Mouse (Mus musculus) MEL (cell line): ENCODE data around the gene Ankrd36. TPM values are rescaled to one million over a fixed set of nuclear protein-coding genes. Genes with fewer than 3 reads are reported as not detected.

Source experiments
- DNase-seq: peaks from one replicate; pipeline ENCODE4 v3.0.0; 2011; ENCODE audit warnings: low read depth, low spot score
- H3K27ac ChIP-seq: 2 replicates; pipeline ENCODE4 v1.5.1; 2012; ENCODE audit warnings: low read depth, mild to moderate bottlenecking, control low read depth, low read length, moderate library complexity; ENCODE audit not compliant: control insufficient read depth
- H3K27me3 ChIP-seq, 2 experiments: fragments of 150-350 bp in 1 of 2; sonication (generic) in 1 of 2; 2 replicates each; pipeline ENCODE4 v1.6.1; 2012; ENCODE audit warnings: low read length in 2 of 2, mild to moderate bottlenecking in 2 of 2, improper control_type of control experiment in 1 of 2, moderate library complexity in 1 of 2; ENCODE audit not compliant: insufficient read depth in 2 of 2, control insufficient read depth in 1 of 2
- H3K36me3 ChIP-seq, 2 experiments: 2 replicates each; pipeline ENCODE4 v1.6.1; 2012 to 2014; ENCODE audit warnings: low read length in 2 of 2, improper control_type of control experiment in 1 of 2, inconsistent platforms in 1 of 2, mild to moderate bottlenecking in 1 of 2; ENCODE audit not compliant: insufficient read depth in 2 of 2, control insufficient read depth in 1 of 2
- H3K4me1 ChIP-seq, 2 experiments: fragments of 150-350 bp in 1 of 2; sonication (generic) in 1 of 2; 2 replicates each; pipeline ENCODE4 v1.6.1; 2012; ENCODE audit warnings: low read length in 2 of 2, improper control_type of control experiment in 1 of 2, mild to moderate bottlenecking in 1 of 2; ENCODE audit not compliant: insufficient read depth in 2 of 2, control insufficient read depth in 1 of 2
- H3K4me3 ChIP-seq, 2 experiments: fragments of 150-350 bp in 1 of 2; sonication (generic) in 1 of 2; 2 replicates each; pipeline ENCODE4 v1.5.1; 2012; ENCODE audit warnings: low read depth in 2 of 2, low read length in 2 of 2, mild to moderate bottlenecking in 2 of 2, moderate library complexity in 2 of 2, control low read depth in 1 of 2, improper control_type of control experiment in 1 of 2; ENCODE audit not compliant: control insufficient read depth in 1 of 2, insufficient read depth in 1 of 2
- H3K79me2 ChIP-seq: 2 replicates; pipeline ENCODE4 v1.6.1; 2012; ENCODE audit warnings: mild to moderate bottlenecking, low read length, moderate library complexity; ENCODE audit not compliant: control insufficient read depth, poor library complexity, insufficient read depth
- H3K9ac ChIP-seq: 2 replicates; pipeline ENCODE4 v1.6.1; 2012; ENCODE audit warnings: low read depth, mild to moderate bottlenecking, control low read depth, low read length, moderate library complexity; ENCODE audit not compliant: control insufficient read depth, poor library complexity, severe bottlenecking
- H3K9me3 ChIP-seq: fragments of 150-350 bp; sonication (generic); replicated peaks from 2 replicates; pipeline ENCODE4 v1.6.1; 2012; ENCODE audit warnings: mild to moderate bottlenecking, low read length, improper control_type of control experiment, moderate library complexity; ENCODE audit not compliant: insufficient read depth
- BHLHE40 ChIP-seq: IDR thresholded peaks from 2 replicates; pipeline ENCODE4 v1.6.1; 2012; ENCODE audit warnings: low read depth, mild to moderate bottlenecking, inconsistent platforms, low read length, improper control_type of control experiment, borderline replicate concordance
- CHD2 ChIP-seq: IDR thresholded peaks from 2 replicates; pipeline ENCODE4 v1.6.1; 2011; ENCODE audit warnings: low read length, improper control_type of control experiment
- E2F4 ChIP-seq: IDR thresholded peaks from 2 replicates; pipeline ENCODE4 v1.6.1; 2011; ENCODE audit warnings: low read depth, low read length, improper control_type of control experiment, borderline replicate concordance
- ELF1 ChIP-seq: IDR thresholded peaks from 2 replicates; pipeline ENCODE4 v1.6.1; 2014; ENCODE audit warnings: low read depth, mild to moderate bottlenecking, inconsistent platforms, low read length, improper control_type of control experiment, moderate library complexity
- ETS1 ChIP-seq: IDR thresholded peaks from 2 replicates; pipeline ENCODE4 v1.6.1; 2012; ENCODE audit warnings: low read depth, mild to moderate bottlenecking, inconsistent platforms, low read length, improper control_type of control experiment, moderate library complexity
- GABPA ChIP-seq: IDR thresholded peaks from 2 replicates; pipeline ENCODE4 v1.6.1; 2012; ENCODE audit warnings: low read depth, mild to moderate bottlenecking, inconsistent platforms, low read length, improper control_type of control experiment, moderate library complexity
- HCFC1 ChIP-seq: IDR thresholded peaks from 2 replicates; pipeline ENCODE4 v1.6.1; 2012; ENCODE audit warnings: low read depth, mild to moderate bottlenecking, inconsistent platforms, low read length, improper control_type of control experiment, moderate library complexity
- MAFK ChIP-seq: IDR thresholded peaks from 2 replicates; pipeline ENCODE4 v1.6.1; 2011; ENCODE audit warnings: low read depth, mild to moderate bottlenecking, low read length, improper control_type of control experiment, borderline replicate concordance
- MAX ChIP-seq: IDR thresholded peaks from 2 replicates; pipeline ENCODE4 v1.6.1; 2011; ENCODE audit warnings: low read length, improper control_type of control experiment
- MAZ ChIP-seq: IDR thresholded peaks from 2 replicates; pipeline ENCODE4 v1.6.1; 2012; ENCODE audit warnings: low read depth, mild to moderate bottlenecking, inconsistent platforms, low read length, improper control_type of control experiment
- MXI1 ChIP-seq: IDR thresholded peaks from 2 replicates; pipeline ENCODE4 v1.6.1; 2011; ENCODE audit warnings: mild to moderate bottlenecking, low read depth, low read length, improper control_type of control experiment
- MYC ChIP-seq: IDR thresholded peaks from 2 replicates; pipeline ENCODE4 v1.6.1; 2011; ENCODE audit warnings: low read depth, mild to moderate bottlenecking, low read length, improper control_type of control experiment, moderate library complexity
- NELFE ChIP-seq: IDR thresholded peaks from 2 replicates; pipeline ENCODE4 v1.6.1; 2011; ENCODE audit warnings: low read depth, low read length, improper control_type of control experiment
- NRF1 ChIP-seq: IDR thresholded peaks from 2 replicates; pipeline ENCODE4 v1.6.1; 2014; ENCODE audit warnings: low read depth, mild to moderate bottlenecking, inconsistent platforms, low read length, improper control_type of control experiment, moderate library complexity; ENCODE audit not compliant: poor library complexity, insufficient read depth, severe bottlenecking
- POLR2A ChIP-seq, 2 experiments: IDR thresholded peaks; 2 replicates each; pipeline ENCODE4 v1.6.1; 2011 to 2012; ENCODE audit warnings: low read length in 2 of 2, mild to moderate bottlenecking in 2 of 2, control low read depth in 1 of 2, improper control_type of control experiment in 1 of 2, low read depth in 1 of 2, moderate library complexity in 1 of 2; ENCODE audit not compliant: control insufficient read depth in 1 of 2, insufficient read depth in 1 of 2, poor library complexity in 1 of 2
- POLR2AphosphoS2 ChIP-seq: IDR thresholded peaks from 2 replicates; pipeline ENCODE4 v1.6.1; 2011; ENCODE audit warnings: low read length, improper control_type of control experiment
- RAD21 ChIP-seq: IDR thresholded peaks from 2 replicates; pipeline ENCODE4 v1.6.1; 2011; ENCODE audit warnings: mild to moderate bottlenecking, low read depth, low read length, improper control_type of control experiment
- RCOR1 ChIP-seq: IDR thresholded peaks from 2 replicates; pipeline ENCODE4 v1.6.1; 2012; ENCODE audit warnings: low read depth, mild to moderate bottlenecking, inconsistent platforms, low read length, improper control_type of control experiment
- SMC3 ChIP-seq: IDR thresholded peaks from 2 replicates; pipeline ENCODE4 v1.6.1; 2011; ENCODE audit warnings: low read depth, low read length, improper control_type of control experiment
- TAL1 ChIP-seq: IDR thresholded peaks from 2 replicates; pipeline ENCODE4 v1.6.1; 2012; ENCODE audit warnings: mild to moderate bottlenecking, inconsistent platforms, low read length, moderate library complexity, mixed read lengths
- TBP ChIP-seq: IDR thresholded peaks from 2 replicates; pipeline ENCODE4 v1.8.0; 2011; ENCODE audit warnings: low read depth, low read length, improper control_type of control experiment
- TCF12 ChIP-seq: IDR thresholded peaks from 2 replicates; pipeline ENCODE4 v1.6.1; 2014; ENCODE audit warnings: low read depth, mild to moderate bottlenecking, inconsistent platforms, low read length, improper control_type of control experiment, moderate library complexity
- UBTF ChIP-seq: IDR thresholded peaks from 2 replicates; pipeline ENCODE4 v1.6.1; 2012; ENCODE audit warnings: low read depth, mild to moderate bottlenecking, inconsistent platforms, low read length, improper control_type of control experiment, moderate library complexity, borderline replicate concordance; ENCODE audit not compliant: insufficient read depth
- USF2 ChIP-seq, 2 experiments: IDR thresholded peaks; 2 replicates each; pipeline ENCODE4 v1.6.1; 2011 to 2012; ENCODE audit warnings: improper control_type of control experiment in 2 of 2, low read length in 2 of 2, borderline replicate concordance in 1 of 2, inconsistent platforms in 1 of 2, low read depth in 1 of 2, mild to moderate bottlenecking in 1 of 2; ENCODE audit not compliant: insufficient read depth in 1 of 2
- ZC3H11A ChIP-seq: IDR thresholded peaks from 2 replicates; pipeline ENCODE4 v1.6.1; 2012; ENCODE audit warnings: low read depth, mild to moderate bottlenecking, inconsistent platforms, low read length, improper control_type of control experiment
- ZMIZ1 ChIP-seq: IDR thresholded peaks from 2 replicates; pipeline ENCODE4 v1.6.1; 2012; ENCODE audit warnings: low read depth, mild to moderate bottlenecking, inconsistent platforms, low read length, improper control_type of control experiment, moderate library complexity
- ZNF384 ChIP-seq: IDR thresholded peaks from 2 replicates; pipeline ENCODE4 v1.6.1; 2012; ENCODE audit warnings: low read depth, mild to moderate bottlenecking, inconsistent platforms, low read length, improper control_type of control experiment
- polyA plus RNA-seq, 2 experiments: library from polyadenylated mRNA; stranded (reverse) in 1 of 2; unstranded in 1 of 2; fragments of >175 nt in 1 of 2; fragments of >200 nt in 1 of 2; gene quantifications; 2 replicates each; pipeline versions ENCODE4 v1.2.1 to v1.2.4; 2012; ENCODE audit warnings: low replicate concordance in 2 of 2, low read depth in 1 of 2; ENCODE audit not compliant: insufficient read length in 2 of 2, insufficient read depth in 1 of 2, missing spikeins in 1 of 2
- total RNA-seq: library from RNA; depleted of rRNA; stranded (reverse); fragments of 300-350 nt; gene quantifications from 2 replicates; pipeline ENCODE4 v1.2.3, GENCODE M21; 2012; rRNA removed

Ankrd36 gene
- total RNA-seq: 3.4 and 5.2 TPM in 2 replicates
- 1 to 10 TPM in 1 of 2 experiments, not detected in 1; 3.2 TPM for polyA plus RNA-seq

GRCm38 (mm10) chr11:5569474-5569873 is at the start of gene Ankrd36:
Gene Ankrd36, plus strand, starts transcription at chr11:5569684.
- TF ChIP-seq ZC3H11A (no peak), NRF1 (no peak), BHLHE40 (no peak), GABPA (no peak), TAL1 (no peak), SMC3 (no peak), MAZ (no peak), NELFE (no peak), E2F4 (no peak), USF2 (IDR thresholded peaks at IDR 0.05; ENCODE audit: borderline replicate concordance in 1 of 2, insufficient read depth in 1 of 2, low read depth in 1 of 2, low read length in 2 of 2) (no peak), ZMIZ1 (no peak), CHD2 (no peak), MAX (no peak), RCOR1 (no peak), TCF12 (no peak)
- Histone ChIP-seq H3K9me3 (no peaks in the 10 kb centered on the region), H3K4me1 (peaks cover 46 to 60% of the 10 kb centered on the region in 2 experiments), H3K27me3 (no peaks in the 10 kb centered on the region), H3K79me2 (no peaks in the 10 kb centered on the region), H3K36me3 (peaks cover 0 to 52% of the 10 kb centered on the region in 2 experiments; a peak in 2 of 4 replicates), H3K9ac (peak within 1 kb of the TSS; percentile 41), H3K27ac (peak within 1 kb of the TSS; percentile 81), H3K4me3 (no peak within 1 kb of the TSS)
- DNase-seq: no peak

DNA sequence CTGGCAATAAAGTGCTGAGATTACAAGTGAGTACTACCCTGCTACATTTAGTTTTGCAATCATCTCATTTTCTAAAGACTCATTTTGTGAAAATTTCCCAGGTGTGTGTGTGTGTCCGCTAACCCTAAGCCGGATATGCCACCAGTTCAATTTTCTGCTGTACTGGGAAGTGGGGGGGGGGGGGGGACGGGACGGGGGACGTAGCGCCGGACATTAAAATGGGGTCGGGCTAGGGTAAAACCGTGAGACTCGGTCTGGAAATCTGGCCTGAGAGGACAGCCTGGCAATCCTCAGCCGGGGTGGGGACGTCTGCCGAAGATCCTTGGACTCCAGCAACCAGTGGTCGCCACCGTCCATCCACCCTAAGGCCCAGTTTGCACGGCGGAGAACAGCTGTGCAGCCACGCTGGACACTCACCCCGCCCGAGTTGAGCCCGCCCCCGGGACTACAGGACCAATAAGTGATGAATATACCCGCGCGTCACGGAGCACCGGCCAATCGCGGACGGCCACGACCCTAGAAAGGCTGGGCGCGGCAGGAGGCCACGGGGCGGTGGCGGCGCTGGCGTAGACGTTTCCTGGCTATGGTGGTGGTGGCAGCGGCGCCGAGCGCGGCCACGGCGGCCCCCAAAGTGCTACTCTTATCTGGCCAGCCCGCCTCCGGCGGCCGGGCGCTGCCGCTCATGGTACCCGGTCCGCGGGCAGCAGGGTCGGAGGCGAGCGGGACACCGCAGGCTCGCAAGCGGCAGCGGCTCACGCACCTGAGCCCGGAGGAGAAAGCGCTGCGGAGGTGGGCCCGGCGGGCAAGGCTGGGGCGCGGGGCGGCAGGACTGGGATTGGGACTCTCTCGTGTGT is 48.8 kb upstream of the Ankrd36 start, which contains the start of gene Xbp1:
Gene Xbp1, plus strand, starts transcription at position 248 of the 854 bp plus-strand sequence.
- Histone ChIP-seq H3K27me3 (no peaks in the 10 kb centered on the region), H3K9ac (peak within 1 kb of the TSS; percentile 92), H3K27ac (peak within 1 kb of the TSS; percentile 90), H3K9me3 (no peaks in the 10 kb centered on the region), H3K4me3 (peak within 1 kb of the TSS; percentile 89 to 98), H3K36me3 (peaks cover 26 to 32% of the 10 kb centered on the region in 2 experiments), H3K79me2 (peaks cover 33% of the 10 kb centered on the region), H3K4me1 (peaks cover 7 to 14% of the 10 kb centered on the region in 2 experiments; a peak in 3 of 4 replicates)
- peak; percentile 98 for DNase-seq
- TF ChIP-seq CHD2 (0 out of 2 replicates have a peak, but pooled peaks have one; percentile 9), ETS1 (peak; percentile 46), MAX (peak; percentile 83; the same call in 1 of the 2 replicates), MAFK (0 out of 2 replicates have a peak, but pooled peaks have one; percentile 9), MAZ (peak; percentile 29; the same call in 1 of the 2 replicates), NELFE (peak; percentile 97), UBTF (peak; percentile 89; the same call in 1 of the 2 replicates), POLR2AphosphoS2 (peak; percentile 97), ELF1 (peak; percentile 29; the same call in 1 of the 2 replicates), POLR2A (IDR thresholded peaks at IDR 0.05; ENCODE audit: control insufficient read depth in 1 of 2, insufficient read depth in 1 of 2, low read depth in 1 of 2, low read length in 2 of 2, poor library complexity in 1 of 2) (peak; percentile 78 to 90; a peak in 3 of 4 replicates), RCOR1 (peak; percentile 46; the same call in 1 of the 2 replicates), NRF1 (0 out of 2 replicates have a peak, but pooled peaks have one; percentile 18), RAD21 (no peak), ZMIZ1 (peak; percentile 91), MXI1 (peak; percentile 85), ZNF384 (no peak), BHLHE40 (no peak), TBP (peak; percentile 83), MYC (peak; percentile 82), HCFC1 (peak; percentile 70)
